Mouse (Mus musculus) skeletal muscle tissue, adult 2 months (tissue): ENCODE measurements around the gene Rpl27a.
A peak's percentile ranks its signal among the peaks of the same experiment; 100 is the strongest.

Source experiments
- DNase-seq: peaks from one replicate; pipeline ENCODE4 v3.0.0-alpha.2; 2012; ENCODE audit warnings: low read depth, low spot score

The Rpl27a gene

DNA sequence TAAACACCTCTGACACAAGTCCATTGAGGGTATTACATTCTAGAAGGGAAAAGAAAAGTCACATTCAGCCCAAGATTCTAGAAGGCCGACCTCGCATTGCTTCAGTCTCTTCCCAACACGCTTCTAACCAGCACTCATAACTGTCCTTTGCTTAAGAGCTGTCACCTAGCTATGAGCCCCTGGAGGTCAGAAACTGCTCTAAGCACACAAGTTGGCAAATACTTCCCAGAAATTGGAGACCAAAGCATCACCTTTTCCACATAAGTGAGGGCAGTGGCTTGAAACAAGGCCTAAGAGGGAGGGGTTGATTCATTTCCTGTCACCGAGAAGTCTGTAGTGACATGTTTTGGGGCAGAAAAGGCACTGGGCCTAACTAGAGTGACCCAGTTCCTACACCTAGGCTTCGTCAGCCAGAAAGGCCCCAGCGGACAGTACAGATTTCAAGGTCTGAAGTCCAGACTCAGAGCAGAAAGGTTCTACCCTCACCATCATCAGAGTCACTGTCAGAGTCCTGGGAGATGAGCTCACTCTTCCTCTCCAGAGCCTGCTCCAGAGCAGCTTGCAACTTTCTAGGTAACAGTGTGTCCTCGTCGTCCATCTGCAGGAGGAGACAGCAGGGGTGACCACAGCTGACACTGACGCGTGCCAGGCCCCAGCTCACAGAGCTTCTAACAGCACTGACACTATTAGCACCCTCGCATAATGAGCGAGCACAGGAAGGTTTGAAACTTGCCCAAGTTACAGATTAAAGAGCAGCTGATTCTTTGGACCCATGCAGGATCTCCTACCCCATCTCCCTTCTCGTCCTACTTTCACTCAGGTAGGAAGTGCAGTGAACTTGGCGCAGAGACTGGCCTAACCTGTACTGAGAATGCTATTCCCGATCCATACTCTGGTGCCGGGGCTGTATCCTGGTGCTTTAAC lies 7.1 kb downstream of the Rpl27a start:
- no peak for DNase-seq

- no peak for DNase-seq
Observed at GRCm38 (mm10) chr7:109527536-109527935, 8.6 kb downstream of the Rpl27a start.

GRCm38 (mm10) chr7:109528356-109528755 lies 9.4 kb downstream of the Rpl27a start:
- DNase-seq: peak; percentile 39

- DNase-seq: no peak
Observed at GRCm38 (mm10) chr7:109529741-109530140, 10.8 kb downstream of the Rpl27a start.

DNA sequence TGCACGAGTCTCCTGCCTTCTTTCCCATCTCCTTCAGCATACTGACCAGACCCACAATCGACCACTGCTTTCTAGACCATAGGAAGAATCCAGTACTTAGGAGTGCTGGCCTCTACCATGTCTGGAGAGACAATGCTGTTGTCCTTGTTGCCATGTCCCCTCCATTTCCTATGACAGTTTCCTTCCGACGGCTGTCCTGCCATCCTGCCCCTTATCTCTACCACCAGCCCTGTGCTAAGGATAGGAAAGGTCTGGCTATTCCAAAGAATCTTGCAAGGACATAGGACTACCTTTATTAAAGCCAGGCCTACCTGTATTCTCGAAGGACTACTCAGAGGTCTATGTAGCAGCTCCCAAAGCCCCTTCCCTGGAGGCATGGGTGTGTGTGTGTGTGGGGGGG lies 12.6 kb downstream of the Rpl27a start:
- DNase-seq: no peak

DNA sequence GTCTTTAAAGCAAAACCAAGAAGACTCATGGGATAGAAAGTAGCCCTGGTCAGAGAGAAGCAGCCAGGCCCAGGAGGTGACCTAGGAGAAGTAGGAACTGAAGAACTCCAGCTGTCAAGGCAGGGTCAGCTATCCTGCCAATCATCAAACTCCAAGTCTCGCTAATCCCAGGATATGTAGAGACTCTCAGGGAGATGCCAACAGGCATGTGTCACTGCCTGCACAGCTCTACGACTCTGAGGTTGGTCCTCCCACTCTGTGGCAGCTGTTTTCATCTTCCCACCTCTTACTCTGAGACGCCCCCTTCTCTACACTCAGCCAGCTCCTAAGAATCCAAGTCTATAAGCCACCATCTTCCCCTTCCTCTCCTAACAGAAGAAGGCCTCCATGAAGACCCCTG lies 13.7 kb downstream of the Rpl27a start:
- no peak for DNase-seq

DNA sequence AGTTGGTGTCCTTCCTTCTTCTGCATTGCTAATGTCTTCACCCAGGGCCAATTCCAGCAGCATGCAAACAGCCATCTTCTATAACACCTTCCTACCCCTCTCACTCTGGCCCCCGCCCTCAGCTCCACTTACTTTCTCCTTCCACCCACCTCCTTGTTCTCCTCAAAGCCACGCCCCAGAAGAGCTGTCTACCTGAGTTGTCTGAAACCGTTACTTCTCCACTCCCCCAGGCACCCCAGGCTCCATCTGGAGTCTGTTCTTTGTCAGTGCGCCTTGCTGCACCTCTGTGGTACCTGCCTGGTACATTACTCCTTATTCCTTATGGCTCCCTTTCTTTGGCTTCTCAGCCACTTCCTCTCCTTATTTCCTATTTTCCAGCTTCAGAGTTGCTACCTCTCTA lies 14.2 kb downstream of the Rpl27a start:
- DNase-seq: no peak

GRCm38 (mm10) chr7:109533888-109534287 lies 14.9 kb downstream of the Rpl27a start:
- DNase-seq: no peak

DNA sequence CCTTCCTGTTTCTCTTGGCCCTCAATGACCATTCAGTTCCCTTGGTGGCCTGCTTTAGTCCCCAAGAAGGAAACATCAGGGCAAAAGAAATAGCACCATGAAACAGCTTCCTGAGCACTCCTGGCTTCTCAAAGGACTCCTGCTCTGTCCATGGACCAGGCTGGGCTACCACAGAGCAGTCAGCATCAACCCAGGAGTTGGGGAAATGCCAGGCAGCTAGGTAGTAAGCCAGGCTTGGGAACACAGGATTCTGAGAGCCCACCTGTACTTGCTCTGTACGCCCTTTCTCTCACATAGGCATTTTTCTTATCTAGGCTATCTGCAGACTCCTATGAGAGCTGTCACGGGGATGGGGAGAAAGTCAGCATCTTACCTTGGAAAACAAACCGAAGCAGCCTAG lies 16.0 kb downstream of the Rpl27a start:
- DNase-seq: no peak

GRCm38 (mm10) chr7:109536451-109536946 lies 17.6 kb downstream of the Rpl27a start:
- peak; percentile 79 for DNase-seq

GRCm38 (mm10) chr7:109540902-109541301 lies 22.0 kb downstream of the Rpl27a start:
- DNase-seq: no peak

- DNase-seq: no peak
Observed at GRCm38 (mm10) chr7:109541609-109542363, 22.8 kb downstream of the Rpl27a start.

DNA sequence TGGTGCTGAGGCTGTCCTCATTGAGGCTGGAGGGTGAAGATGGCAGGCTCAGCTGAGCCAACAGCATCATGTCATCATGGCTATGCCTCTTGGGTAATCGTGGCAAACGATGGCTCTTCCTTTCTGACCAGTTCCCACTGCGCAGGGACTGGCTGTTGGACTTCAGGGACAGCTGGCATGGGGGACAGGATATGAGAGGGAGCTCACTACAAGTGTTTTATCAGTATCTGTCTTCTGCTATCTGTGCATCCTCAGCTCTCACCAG lies 23.3 kb downstream of the Rpl27a start:
- no peak for DNase-seq

GRCm38 (mm10) chr7:109544792-109545191 lies 25.8 kb downstream of the Rpl27a start:
- DNase-seq: no peak

- peak; percentile 54 for DNase-seq
Observed at GRCm38 (mm10) chr7:109545255-109545993, 26.5 kb downstream of the Rpl27a start.

DNA sequence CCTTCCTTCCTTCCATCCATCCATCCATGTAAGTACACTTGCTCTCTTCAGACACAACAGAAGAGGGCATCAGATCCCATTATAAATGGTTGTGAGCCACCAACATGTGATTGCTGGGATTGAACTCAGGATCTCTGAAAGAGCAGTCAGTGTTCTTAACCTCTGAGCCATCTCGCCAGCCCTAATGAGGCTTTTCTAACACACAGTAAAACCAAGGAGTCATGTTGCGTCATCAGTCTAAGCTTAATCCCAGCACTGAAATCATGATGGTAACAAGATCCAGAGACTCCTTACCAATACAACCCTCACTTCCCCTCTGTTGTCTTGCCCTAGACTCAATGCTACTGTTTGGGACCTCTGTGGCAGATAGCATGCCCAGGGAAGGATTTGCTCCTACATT lies 27.2 kb downstream of the Rpl27a start:
- DNase-seq: no peak

DNA sequence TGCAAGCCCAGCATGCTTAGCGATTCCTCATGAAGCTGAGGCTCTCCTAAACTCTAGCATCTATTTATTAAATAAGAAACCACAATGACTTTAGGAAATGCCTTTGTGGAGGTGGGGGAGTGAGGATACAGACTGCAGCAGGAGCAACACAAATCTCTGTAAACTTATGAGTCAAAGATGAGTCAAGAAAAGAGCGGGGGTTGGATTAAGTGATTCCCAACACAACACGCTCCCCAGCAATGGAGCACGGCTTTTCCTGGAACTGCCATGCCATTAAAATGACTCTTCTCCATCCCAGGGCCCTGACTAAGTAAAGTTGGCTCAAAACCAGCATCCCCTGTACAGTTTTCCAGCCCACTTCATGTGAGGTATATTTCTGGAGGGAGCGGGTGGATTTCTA lies 27.8 kb downstream of the Rpl27a start:
- no peak for DNase-seq

GRCm38 (mm10) chr7:109559536-109559935 lies 40.6 kb downstream of the Rpl27a start:
- DNase-seq: peak; percentile 51

DNA sequence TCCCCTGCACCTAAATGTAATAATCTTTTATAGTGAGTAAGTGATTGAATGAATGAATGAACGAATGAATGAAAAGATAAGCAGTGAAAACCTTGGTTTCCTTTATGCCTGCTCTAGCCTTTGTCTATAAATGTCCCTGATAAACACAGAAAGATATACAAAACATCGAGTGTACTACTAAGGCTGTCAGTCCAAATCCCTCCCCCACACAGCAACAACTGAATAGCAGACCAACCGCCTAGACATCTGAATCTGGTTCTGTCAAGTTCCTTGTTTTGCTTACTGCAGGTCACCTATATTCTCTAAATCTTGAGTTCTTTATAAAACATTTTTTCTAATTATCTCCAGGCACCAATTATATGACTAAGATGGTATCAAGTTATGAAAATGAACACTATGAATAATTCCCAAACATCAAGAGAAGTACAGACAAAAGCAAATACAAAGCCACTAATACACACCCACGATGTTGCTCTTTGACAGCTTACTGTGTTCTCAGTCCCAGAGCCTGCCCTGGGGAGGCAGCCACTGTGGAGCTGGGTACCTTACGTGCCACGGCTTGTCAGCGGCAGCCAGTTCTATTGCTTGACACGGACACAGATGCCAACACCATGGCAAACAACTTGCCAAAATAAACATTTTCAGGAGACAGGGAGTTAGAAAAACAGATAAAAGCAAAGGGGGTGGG lies 42.7 kb downstream of the Rpl27a start:
- DNase-seq: no peak

- no peak for DNase-seq
Observed at GRCm38 (mm10) chr7:109562154-109562599, 43.2 kb downstream of the Rpl27a start.

- DNase-seq: no peak
Observed at GRCm38 (mm10) chr7:109562676-109563075, 43.7 kb downstream of the Rpl27a start.
